Mouse (Mus musculus): ENCODE measurements around the gene Tia1.
A peak's percentile ranks its signal among the peaks of the same experiment; 100 is the strongest.

Tia1 gene

GRCm38 (mm10) chr6:86385362-86386104, 18.5 kb upstream of the Tia1 start:
- no peak for DNase-seq (ENCODE audit: low spot score in 2 of 2)

GRCm38 (mm10) chr6:86387313-86387712, 16.7 kb upstream of the Tia1 start:
- DNase-seq (ENCODE audit: low spot score in 2 of 2) = no peak

GRCm38 (mm10) chr6:86388461-86388860, 15.6 kb upstream of the Tia1 start:
- DNase-seq (ENCODE audit: low spot score in 2 of 2) = no peak

GRCm38 (mm10) chr6:86391326-86391725, 12.7 kb upstream of the Tia1 start:
- DNase-seq (ENCODE audit: low spot score in 2 of 2) = no peak

GRCm38 (mm10) chr6:86393187-86393586, 10.8 kb upstream of the Tia1 start:
- no peak for DNase-seq (ENCODE audit: low spot score in 2 of 2)

GRCm38 (mm10) chr6:86394078-86394720, 9.8 kb upstream of the Tia1 start:
- DNase-seq (ENCODE audit: low spot score in 2 of 2) = no peak

GRCm38 (mm10) chr6:86395021-86395420, 9.0 kb upstream of the Tia1 start:
- DNase-seq (ENCODE audit: low spot score in 2 of 2) = no peak

GRCm38 (mm10) chr6:86395969-86396368, 8.1 kb upstream of the Tia1 start:
- no peak for DNase-seq (ENCODE audit: low spot score in 2 of 2)

- peak; percentile 65 to 88 for DNase-seq (ENCODE audit: low spot score in 2 of 2)
Observed at GRCm38 (mm10) chr6:86396581-86397256, 7.3 kb upstream of the Tia1 start, which contains the start of gene Pcyox1. Pcyox1 (minus strand) TSS chr6:86397154.

- no peak for DNase-seq (ENCODE audit: low spot score in 2 of 2)
Observed at GRCm38 (mm10) chr6:86397257-86397980, 6.6 kb upstream of the Tia1 start.

- no peak for DNase-seq (ENCODE audit: low spot score in 2 of 2)
Observed at GRCm38 (mm10) chr6:86398986-86399385, 5.0 kb upstream of the Tia1 start.

GRCm38 (mm10) chr6:86399995-86400394, 4.0 kb upstream of the Tia1 start:
- DNase-seq (ENCODE audit: low spot score in 2 of 2) = no peak

GRCm38 (mm10) chr6:86400972-86401371, 3.0 kb upstream of the Tia1 start:
- peak in 1 of 2 experiments; percentile 45 for DNase-seq (ENCODE audit: low spot score in 2 of 2)

- no peak for DNase-seq (ENCODE audit: low spot score in 2 of 2)
Observed at GRCm38 (mm10) chr6:86402681-86403607, 1.1 kb upstream of the Tia1 start.

- peak; percentile 84 to 93 for DNase-seq (ENCODE audit: low spot score in 2 of 2)
Observed at GRCm38 (mm10) chr6:86403728-86404099, 305 bp upstream of the Tia1 start.

GRCm38 (mm10) chr6:86404996-86405395, 977 bp downstream of the Tia1 start:
- no peak for DNase-seq (ENCODE audit: low spot score in 2 of 2)

GRCm38 (mm10) chr6:86406306-86406705, 2.3 kb downstream of the Tia1 start:
- no peak for DNase-seq (ENCODE audit: low spot score in 2 of 2)

- no peak for DNase-seq (ENCODE audit: low spot score in 2 of 2)
Observed at GRCm38 (mm10) chr6:86418711-86419110, 14.7 kb downstream of the Tia1 start.

- DNase-seq (ENCODE audit: low spot score in 2 of 2) = no peak
Observed at GRCm38 (mm10) chr6:86419239-86419638, 15.2 kb downstream of the Tia1 start.

- DNase-seq (ENCODE audit: low spot score in 2 of 2) = no peak
Observed at GRCm38 (mm10) chr6:86420491-86420890, 16.5 kb downstream of the Tia1 start.

GRCm38 (mm10) chr6:86426358-86426757, 22.3 kb downstream of the Tia1 start, which contains the start of gene Gm44790:
Gm44790 (plus strand) TSS chr6:86426658.
- no peak for DNase-seq (ENCODE audit: low spot score in 2 of 2)
